Mouse (Mus musculus) bone marrow, adult 2 months (tissue): ENCODE results near the gene Gtpbp8.

Source experiments
- CTCF ChIP-seq: fragments of 200-500 bp; IDR thresholded peaks from 2 replicates; pipeline ENCODE4 v1.5.1; 2011; ENCODE audit warnings: low read length, control low read depth; ENCODE audit not compliant: control insufficient read depth, insufficient read depth
- POLR2A ChIP-seq: fragments of 200-500 bp; IDR thresholded peaks from 2 replicates; pipeline ENCODE4 v1.6.1; 2011; ENCODE audit warnings: low read depth, mild to moderate bottlenecking, control low read depth, low read length, borderline replicate concordance; ENCODE audit not compliant: control insufficient read depth

- no peak for TF ChIP-seq POLR2A
- TF ChIP-seq CTCF = no peak
These were observed 40.8 kb upstream of the Gtpbp8 start for GRCm38 (mm10) chr16:44786934-44787333.
